Mouse (Mus musculus) frontal cortex, adult 2 months (tissue): ENCODE data around the gene Spred1. TPM values are rescaled to one million over a fixed set of nuclear protein-coding genes. Genes with fewer than 3 reads are reported as not detected.
A peak's percentile ranks its signal among the peaks of the same experiment; 100 is the strongest.

Source experiments
- DNase-seq, 2 experiments: peaks; one replicate each; pipeline ENCODE4 v3.0.0; 2022; ENCODE audit warnings: low spot score in 1 of 2; ENCODE audit errors: extremely low spot score in 1 of 2
- polyA plus RNA-seq: library from polyadenylated mRNA; depleted of rRNA; stranded (reverse); fragments of >200 nt; gene quantifications from 2 replicates; pipeline ENCODE4 v1.2.3, GENCODE M21; 2012

The Spred1 gene
- polyA plus RNA-seq, 1 experiment = 44.6 TPM

- no peak for DNase-seq
Measured at GRCm38 (mm10) chr2:117176066-117176465, 54.9 kb downstream of the Spred1 start.

DNA sequence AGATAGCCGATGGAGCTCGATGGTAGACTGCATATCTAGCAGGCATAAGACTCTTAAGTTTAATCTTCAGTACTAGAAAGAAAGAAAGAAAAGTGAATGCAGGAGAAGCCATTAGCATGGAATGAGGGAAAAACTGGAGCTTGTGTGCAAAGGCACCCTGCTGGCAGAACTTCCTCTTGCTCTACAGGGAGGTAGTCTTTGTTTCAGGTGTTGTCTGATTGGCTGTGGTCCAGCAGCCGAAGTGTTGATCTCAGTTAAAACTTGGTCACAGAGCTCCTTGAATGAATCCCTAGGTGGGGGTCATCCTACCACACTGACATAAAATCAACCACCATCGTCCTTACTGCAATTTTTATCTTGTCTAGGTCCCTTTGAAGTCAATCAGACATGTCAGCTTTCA, 55.8 kb downstream of the Spred1 start:
- DNase-seq = no peak

- peak; percentile 68 to 91 for DNase-seq
Measured at GRCm38 (mm10) chr2:117180250-117180885, 59.2 kb downstream of the Spred1 start.

- no peak for DNase-seq
Measured at GRCm38 (mm10) chr2:117185587-117185986, 64.4 kb downstream of the Spred1 start.

DNA sequence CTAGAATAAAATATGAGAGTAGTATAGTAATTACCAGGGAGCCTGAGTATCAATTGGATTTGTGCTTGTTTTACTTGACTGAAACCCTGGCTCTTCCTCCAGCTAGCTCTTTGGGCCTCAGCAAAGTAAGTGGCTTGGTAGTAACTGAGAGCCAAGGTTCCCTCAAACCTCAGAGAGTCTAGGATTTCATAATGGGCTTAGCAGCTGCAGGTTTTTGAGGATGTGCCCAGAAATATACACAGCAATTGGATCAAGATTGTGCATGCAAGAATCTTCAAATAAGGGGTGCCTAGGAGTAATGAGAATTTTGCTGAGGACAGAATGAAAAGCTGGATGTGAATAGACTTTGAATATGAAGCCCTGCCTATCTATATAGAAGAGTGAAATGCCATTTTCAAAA, 69.7 kb downstream of the Spred1 start:
- DNase-seq = no peak

DNA sequence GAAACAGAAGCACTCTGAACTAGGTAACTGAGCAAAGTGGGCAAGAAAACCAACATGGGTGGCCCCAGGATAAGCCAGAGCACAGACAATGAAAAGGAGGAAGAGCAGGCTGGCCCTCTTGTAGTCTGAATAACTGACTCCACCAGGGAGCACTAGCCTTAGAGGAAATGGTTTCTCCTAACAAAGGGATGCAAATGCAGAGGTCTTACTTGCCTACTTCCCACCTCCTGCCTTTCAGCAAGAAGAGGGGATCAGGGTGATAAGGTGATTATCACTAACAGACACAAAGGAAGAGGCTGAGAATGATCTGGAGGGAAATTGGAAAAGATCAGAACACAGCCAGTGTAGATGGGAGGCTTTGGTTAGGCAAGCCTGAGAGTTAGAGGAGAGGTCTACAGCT, 73.1 kb downstream of the Spred1 start:
- DNase-seq = no peak

GRCm38 (mm10) chr2:117195151-117195550, 74.0 kb downstream of the Spred1 start:
- DNase-seq = no peak

DNA sequence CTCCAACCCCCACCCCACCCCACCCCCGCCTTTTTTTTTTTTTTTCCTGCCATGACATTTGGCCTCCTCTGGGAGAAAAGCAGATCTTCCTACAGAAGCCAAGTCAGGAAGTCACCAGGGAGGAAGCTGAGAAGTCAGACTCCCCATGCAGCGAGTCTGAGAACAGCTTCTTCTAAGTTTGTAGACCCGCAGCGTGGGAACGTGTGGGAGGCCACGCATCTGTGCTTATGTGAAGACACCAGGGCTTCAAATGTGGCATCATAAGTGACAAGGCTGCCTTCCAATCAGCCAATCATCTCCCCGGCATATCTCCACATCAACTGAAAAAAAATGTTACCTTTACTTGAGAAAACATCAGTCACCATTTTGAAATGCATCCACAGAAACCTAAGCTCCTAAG, 74.4 kb downstream of the Spred1 start:
- DNase-seq = peak; percentile 63 to 69

GRCm38 (mm10) chr2:117200869-117201338, 79.7 kb downstream of the Spred1 start:
- no peak for DNase-seq

- DNase-seq = peak; percentile 43 to 56
Measured at GRCm38 (mm10) chr2:117203350-117203749, 82.2 kb downstream of the Spred1 start.

DNA sequence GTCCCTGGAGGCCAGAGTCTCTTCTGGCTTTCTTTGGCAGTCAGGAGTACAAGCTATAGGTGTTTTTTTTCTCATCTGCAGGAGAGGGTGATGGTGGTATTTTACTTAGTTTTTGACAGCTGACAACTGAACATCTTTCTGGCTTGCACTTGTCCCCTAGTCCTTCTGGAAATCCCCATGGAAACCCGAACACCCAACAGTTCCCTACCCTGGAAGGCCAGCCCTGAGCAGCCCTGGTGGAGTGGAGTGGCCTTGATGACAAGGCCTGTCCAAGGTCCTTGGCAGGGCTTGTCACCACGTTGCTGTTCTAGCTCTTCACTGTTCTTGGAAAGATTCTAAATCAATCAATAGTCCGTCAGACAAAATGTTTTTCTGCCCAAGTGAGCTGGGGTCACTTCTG, 83.4 kb downstream of the Spred1 start:
- DNase-seq = no peak

- no peak for DNase-seq
Measured at GRCm38 (mm10) chr2:117205066-117205465, 83.9 kb downstream of the Spred1 start.

- DNase-seq = no peak
Measured at GRCm38 (mm10) chr2:117210416-117211085, 89.4 kb downstream of the Spred1 start.

DNA sequence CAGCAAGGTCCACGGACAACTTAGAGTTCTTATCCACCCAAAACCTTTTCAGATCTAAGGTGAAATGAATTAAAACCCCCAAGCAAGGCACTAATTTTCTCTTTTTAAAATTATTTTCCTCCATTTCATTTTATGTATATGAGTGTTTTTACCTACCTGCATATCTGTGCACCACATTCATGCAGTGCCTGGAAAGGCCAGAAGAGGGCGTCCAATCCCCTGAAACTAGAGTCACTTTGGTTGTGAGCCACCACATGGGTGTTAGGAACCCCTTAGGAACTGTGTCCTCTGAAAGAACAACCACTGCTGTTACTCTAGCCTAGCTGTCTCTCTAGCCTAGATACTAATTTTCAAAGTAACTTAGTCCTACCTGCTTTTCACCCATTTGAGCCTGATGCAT, 95.0 kb downstream of the Spred1 start:
- no peak for DNase-seq

- DNase-seq = peak in 1 of 2 experiments; percentile 41
Measured at GRCm38 (mm10) chr2:117217695-117218216, 96.6 kb downstream of the Spred1 start.

DNA sequence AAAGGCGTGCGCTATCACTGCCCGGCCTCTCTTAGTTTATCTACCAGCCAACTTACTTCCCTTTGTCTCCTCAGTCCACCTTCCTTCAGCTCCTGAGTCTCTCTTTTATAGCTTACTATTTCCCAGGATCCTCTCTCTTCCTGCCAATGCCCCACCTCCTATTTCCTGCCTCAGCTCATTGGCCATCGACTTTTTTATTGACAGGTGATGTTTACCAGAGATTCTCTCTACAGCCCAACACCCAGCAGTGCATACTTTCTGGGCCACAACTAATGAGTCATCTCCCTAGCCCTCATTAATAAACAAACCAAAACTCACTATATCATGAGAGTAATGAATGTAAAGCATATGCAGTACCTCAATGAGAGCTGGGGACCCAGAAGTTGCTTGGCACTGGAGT, 98.4 kb downstream of the Spred1 start:
- DNase-seq = no peak

DNA sequence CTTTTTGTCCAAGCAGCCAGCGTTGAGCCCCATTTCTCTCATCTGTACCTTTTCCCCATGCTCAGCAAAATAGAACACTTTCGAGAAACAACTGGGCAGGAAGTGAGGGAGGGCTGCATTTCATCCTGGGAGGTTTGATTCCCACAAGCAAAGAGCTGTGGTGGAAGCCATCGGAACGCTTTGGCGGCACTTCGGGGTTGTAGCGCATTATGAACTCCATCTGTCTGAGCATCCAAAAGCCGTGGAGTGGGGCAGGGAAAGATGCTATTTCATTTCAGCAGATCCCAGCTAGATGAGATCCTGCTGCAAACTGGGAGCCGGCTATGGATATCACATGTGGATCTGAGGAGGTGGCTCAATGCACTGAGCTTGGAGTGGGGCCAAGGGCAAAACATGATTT, 101.5 kb downstream of the Spred1 start:
- DNase-seq = no peak

DNA sequence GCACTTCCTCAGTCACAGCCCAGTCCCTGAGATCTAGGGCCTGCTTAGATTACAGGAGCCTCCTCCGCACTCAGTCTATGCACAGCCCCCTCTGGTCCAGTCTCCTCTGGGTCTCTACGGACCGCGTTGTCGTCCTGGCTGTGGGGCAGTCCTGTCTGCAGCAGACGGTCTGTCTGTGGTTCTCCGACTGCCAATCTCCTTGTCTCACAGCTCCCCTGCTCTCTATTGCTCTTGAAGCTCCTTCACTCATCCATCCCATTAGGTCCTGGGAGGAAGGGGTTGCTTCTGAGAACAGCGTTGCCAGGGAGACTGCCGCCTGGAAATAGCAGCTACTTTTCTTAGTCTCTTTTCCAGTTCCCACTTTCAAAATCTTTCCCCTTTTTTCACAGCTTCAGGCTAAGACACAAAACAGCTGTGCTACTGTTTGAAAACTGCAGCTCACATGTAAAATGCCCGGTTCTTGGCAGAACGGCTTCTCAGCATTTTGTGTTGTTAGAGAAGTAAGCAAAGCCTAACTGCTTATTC, 107.5 kb downstream of the Spred1 start:
- DNase-seq = peak; percentile 24 to 68

DNA sequence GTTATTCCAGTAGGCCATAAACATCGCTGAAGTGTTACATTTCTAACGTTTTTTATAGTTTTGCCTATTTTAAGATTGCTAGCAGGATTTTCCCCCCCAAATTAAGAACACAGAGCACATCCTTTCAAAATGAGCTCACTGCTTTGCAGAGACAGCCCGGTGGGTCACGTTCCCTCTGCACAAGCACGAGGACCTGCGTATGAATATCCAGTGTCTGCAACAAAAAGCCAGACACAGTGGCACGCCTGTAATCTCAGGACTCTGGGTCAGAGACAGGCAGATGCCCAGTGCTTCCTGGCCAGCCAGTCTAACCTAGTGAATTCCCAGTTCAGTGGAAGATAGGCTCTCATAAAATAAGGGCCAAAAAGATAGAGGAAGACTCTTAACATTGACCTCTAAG, 109.1 kb downstream of the Spred1 start:
- DNase-seq = no peak

- peak; percentile 81 to 94 for DNase-seq
Measured at GRCm38 (mm10) chr2:117231257-117231656, 110.1 kb downstream of the Spred1 start.
